Mouse (Mus musculus) testis, adult 2 months (tissue): ENCODE data around the gene Barhl1. TPM values are rescaled to one million over a fixed set of nuclear protein-coding genes. Genes with fewer than 3 reads are reported as not detected.
A peak's percentile ranks its signal among the peaks of the same experiment; 100 is the strongest.

Experiments
- H3K27ac ChIP-seq: fragments of 200-500 bp; 2 replicates; pipeline ENCODE4 v1.5.1; 2012; ENCODE audit warnings: low read depth, low read length; ENCODE audit not compliant: control insufficient read depth, insufficient read depth
- H3K27me3 ChIP-seq: fragments of 200-500 bp; 2 replicates; pipeline ENCODE4 v1.6.1; 2012; ENCODE audit warnings: mild to moderate bottlenecking, low read length, moderate library complexity; ENCODE audit not compliant: control insufficient read depth, insufficient read depth
- H3K36me3 ChIP-seq: fragments of 200-500 bp; 2 replicates; pipeline ENCODE4 v1.6.1; 2012; ENCODE audit warnings: mild to moderate bottlenecking, low read length; ENCODE audit not compliant: control insufficient read depth, insufficient read depth
- H3K4me1 ChIP-seq: fragments of 200-500 bp; 2 replicates; pipeline ENCODE4 v1.6.1; 2012; ENCODE audit warnings: low read length; ENCODE audit not compliant: control insufficient read depth, insufficient read depth
- H3K4me3 ChIP-seq: fragments of 200-500 bp; 2 replicates; pipeline ENCODE4 v1.5.1; 2012; ENCODE audit warnings: low read depth, mild to moderate bottlenecking, low read length, moderate library complexity, mixed read lengths; ENCODE audit not compliant: control insufficient read depth
- CTCF ChIP-seq: fragments of 200-500 bp; IDR thresholded peaks from 2 replicates; pipeline ENCODE4 v1.5.1; 2012; ENCODE audit warnings: low read depth, mild to moderate bottlenecking, inconsistent platforms, low read length, moderate library complexity; ENCODE audit not compliant: control insufficient read depth, insufficient read depth, insufficient replicate concordance
- POLR2A ChIP-seq: fragments of 200-500 bp; IDR thresholded peaks from 2 replicates; pipeline ENCODE4 v1.6.1; 2012; ENCODE audit warnings: low read depth, mild to moderate bottlenecking, inconsistent platforms, low read length, moderate library complexity; ENCODE audit not compliant: control insufficient read depth
- polyA plus RNA-seq: library from polyadenylated mRNA; depleted of rRNA; stranded (reverse); fragments of >200 nt; gene quantifications from 2 replicates; pipeline ENCODE4 v1.2.3, GENCODE M21; 2012

Gene Barhl1
- polyA plus RNA-seq, 1 experiment: 0.35 TPM

GRCm38 (mm10) chr2:28946312-28946711 lies 29.8 kb upstream of the Barhl1 start:
- Histone ChIP-seq H3K27me3 (no peaks in the 10 kb centered on the region), H3K27ac (no peak overlapping the region), H3K4me1 (no peaks in the 10 kb centered on the region), H3K4me3 (no peak overlapping the region), H3K36me3 (no peaks in the 10 kb centered on the region)
- no peak for TF ChIP-seq CTCF
- no peak for TF ChIP-seq POLR2A

- TF ChIP-seq CTCF: no peak
- TF ChIP-seq POLR2A: no peak
- H3K4me1 ChIP-seq: no peaks in the 10 kb centered on the region
Measured at GRCm38 (mm10) chr2:28945388-28945787, 28.9 kb upstream of the Barhl1 start.

GRCm38 (mm10) chr2:28943666-28944516 lies 27.4 kb upstream of the Barhl1 start:
- no peak overlapping the region for H3K27ac ChIP-seq
- H3K36me3 ChIP-seq: no peaks in the 10 kb centered on the region
- H3K4me3 ChIP-seq: no peak overlapping the region
- H3K4me1 ChIP-seq: no peaks in the 10 kb centered on the region
- TF ChIP-seq CTCF (no peak), POLR2A (no peak)
- no peaks in the 10 kb centered on the region for H3K27me3 ChIP-seq

More at GRCm38 (mm10) chr2:28945388-28945787, 28.9 kb upstream of the Barhl1 start:
- H3K27ac ChIP-seq: no peak overlapping the region
- H3K27me3 ChIP-seq: no peaks in the 10 kb centered on the region
- no peaks in the 10 kb centered on the region for H3K36me3 ChIP-seq
- no peak overlapping the region for H3K4me3 ChIP-seq

GRCm38 (mm10) chr2:28938997-28939396 lies 22.5 kb upstream of the Barhl1 start:
- H3K4me3 ChIP-seq: no peak overlapping the region
- no peaks in the 10 kb centered on the region for H3K27me3 ChIP-seq
- no peak overlapping the region for H3K27ac ChIP-seq
- no peaks in the 10 kb centered on the region for H3K36me3 ChIP-seq
- TF ChIP-seq POLR2A (no peak), CTCF (no peak)
- no peaks in the 10 kb centered on the region for H3K4me1 ChIP-seq

- Histone ChIP-seq H3K4me3 (no peak overlapping the region), H3K4me1 (no peaks in the 10 kb centered on the region), H3K36me3 (no peaks in the 10 kb centered on the region), H3K27me3 (no peaks in the 10 kb centered on the region), H3K27ac (no peak overlapping the region)
- no peak for TF ChIP-seq POLR2A
- TF ChIP-seq CTCF: peak; percentile 42; the same call in 1 of the 2 replicates
Measured at GRCm38 (mm10) chr2:28930571-28930970, 14.1 kb upstream of the Barhl1 start.

GRCm38 (mm10) chr2:28923912-28924311 lies 7.4 kb upstream of the Barhl1 start:
- no peaks in the 10 kb centered on the region for H3K36me3 ChIP-seq
- no peaks in the 10 kb centered on the region for H3K27me3 ChIP-seq
- no peaks in the 10 kb centered on the region for H3K4me1 ChIP-seq
- peak; percentile 81; the same call in 1 of the 2 replicates for TF ChIP-seq CTCF
- no peak for TF ChIP-seq POLR2A
- no peak overlapping the region for H3K27ac ChIP-seq
- no peak overlapping the region for H3K4me3 ChIP-seq

GRCm38 (mm10) chr2:28919001-28919400 lies 2.5 kb upstream of the Barhl1 start:
- peaks cover 8% of the 10 kb centered on the region; the same call in 1 of the 2 replicates for H3K27me3 ChIP-seq
- no peak overlapping the region for H3K4me3 ChIP-seq

More at GRCm38 (mm10) chr2:28919001-28919400, 2.5 kb upstream of the Barhl1 start:
- no peaks in the 10 kb centered on the region for H3K36me3 ChIP-seq
- no peak for TF ChIP-seq POLR2A
- TF ChIP-seq CTCF: no peak
- no peak overlapping the region for H3K27ac ChIP-seq
- peaks cover 21% of the 10 kb centered on the region for H3K4me1 ChIP-seq
